Mouse (Mus musculus) midbrain, postnatal 0 days (tissue): ENCODE measurements around the gene Smyd1. TPM values are rescaled to one million over a fixed set of nuclear protein-coding genes. Genes with fewer than 3 reads are reported as not detected.

Experiments
- ATAC-seq: fragments of 200-750 bp; cut with Nextera tagmentation; 2 replicates; pipeline ENCODE4 v1.8.0; 2017; ENCODE audit warnings: moderate number of reproducible peaks, mild to moderate bottlenecking, moderate TSS enrichment, moderate library complexity; ENCODE audit not compliant: low FRiP score
- DNase-seq: peaks from one replicate; pipeline ENCODE4 v3.0.0-alpha.2; 2015; ENCODE audit warnings: low spot score
- H3K27ac ChIP-seq: fragments of 300-500 bp; sonication (generic); 2 replicates; pipeline ENCODE4 v1.5.1; 2014; ENCODE audit warnings: low read depth, mild to moderate bottlenecking, low read length, mixed read lengths
- H3K27me3 ChIP-seq: fragments of 300-500 bp; sonication (generic); 2 replicates; pipeline ENCODE4 v1.6.1; 2014; ENCODE audit warnings: low read length, control low read depth, mixed read lengths; ENCODE audit not compliant: insufficient read depth
- H3K36me3 ChIP-seq: fragments of 300-500 bp; sonication (generic); 2 replicates; pipeline ENCODE4 v1.6.1; 2014; ENCODE audit warnings: low read length, control low read depth, mixed read lengths; ENCODE audit not compliant: insufficient read depth
- H3K4me1 ChIP-seq: fragments of 300-500 bp; sonication (generic); 2 replicates; pipeline ENCODE4 v1.6.1; 2014; ENCODE audit warnings: mild to moderate bottlenecking, control low read depth, antibody characterized with exemption, low read length, mixed read lengths; ENCODE audit not compliant: insufficient read depth
- H3K4me2 ChIP-seq: fragments of 300-500 bp; sonication (generic); 2 replicates; pipeline ENCODE4 v1.6.1; 2014; ENCODE audit warnings: low read depth, mild to moderate bottlenecking, low read length, mixed read lengths; ENCODE audit not compliant: poor library complexity, severe bottlenecking
- H3K4me3 ChIP-seq: fragments of 300-500 bp; sonication (generic); 2 replicates; pipeline ENCODE4 v1.5.1; 2014; ENCODE audit warnings: low read depth, mild to moderate bottlenecking, low read length, moderate library complexity
- H3K9ac ChIP-seq: fragments of 300-500 bp; sonication (generic); replicated peaks from 2 replicates; pipeline ENCODE4 v1.6.1; 2014; ENCODE audit warnings: mild to moderate bottlenecking, low read length, moderate library complexity, mixed read lengths; ENCODE audit not compliant: poor library complexity, severe bottlenecking
- H3K9me3 ChIP-seq: fragments of 300-500 bp; sonication (generic); 2 replicates; pipeline ENCODE4 v1.6.1; 2016; ENCODE audit warnings: low read length, control low read depth
- CTCF ChIP-seq: IDR thresholded peaks from 2 replicates; pipeline ENCODE4 v1.5.1; 2016; ENCODE audit warnings: antibody characterized with exemption, mild to moderate bottlenecking
- WGBS: fragments of 180-500 bp; shearing (Covaris S2); extraction: QIAGEN DNeasy Blood & Tissue Kit; methylation state at CpG from one replicate; pipeline ENCODE4 v1.1.7; 2014; 5-methylcytosine and 5-hydroxymethylcytosine counted together
- polyA plus RNA-seq: library from polyadenylated mRNA; unstranded; fragments of >200 nt; fragmentation: Nextera tagmentation; extraction: Ambion mirVana; gene quantifications from 2 replicates; pipeline ENCODE4 v1.2.1, GENCODE M21; 2015
- total RNA-seq: library from RNA; depleted of rRNA; stranded (reverse); fragments of >200 nt; gene quantifications from 2 replicates; pipeline ENCODE4 v1.2.3, GENCODE M21; 2014

Gene Smyd1
- total and polyA plus RNA-seq, 2 experiments from 2014 or later, result 0.30 to 1.3 TPM

GRCm38 (mm10) chr6:71256166-71256565 lies 65.9 kb downstream of the Smyd1 start:
- no peaks in the 10 kb centered on the region for H3K9me3 ChIP-seq
- WGBS, result 94% methylated on average over 10 of the region's 10 CpGs

GRCm38 (mm10) chr6:71254456-71254855 lies 67.6 kb downstream of the Smyd1 start:
- Histone ChIP-seq H3K4me1 (no peaks in the 10 kb centered on the region), H3K9ac (no peak overlapping the region), H3K4me2 (no peak overlapping the region), H3K9me3 (no peaks in the 10 kb centered on the region), H3K36me3 (no peaks in the 10 kb centered on the region), H3K27ac (no peak overlapping the region), H3K4me3 (no peak overlapping the region), H3K27me3 (no peaks in the 10 kb centered on the region)
- no peak for TF ChIP-seq CTCF
- ATAC-seq, result no peak
- no peak for DNase-seq
- 92% methylated on average over 6 of the region's 6 CpGs for WGBS

More at GRCm38 (mm10) chr6:71256166-71256565, 65.9 kb downstream of the Smyd1 start:
- ATAC-seq (no peak), DNase-seq (no peak)
- Histone ChIP-seq H3K4me1 (no peaks in the 10 kb centered on the region), H3K36me3 (no peaks in the 10 kb centered on the region), H3K27me3 (no peaks in the 10 kb centered on the region), H3K4me3 (no peak overlapping the region), H3K4me2 (no peak overlapping the region), H3K27ac (no peak overlapping the region), H3K9ac (no peak overlapping the region)
- no peak for TF ChIP-seq CTCF

DNA sequence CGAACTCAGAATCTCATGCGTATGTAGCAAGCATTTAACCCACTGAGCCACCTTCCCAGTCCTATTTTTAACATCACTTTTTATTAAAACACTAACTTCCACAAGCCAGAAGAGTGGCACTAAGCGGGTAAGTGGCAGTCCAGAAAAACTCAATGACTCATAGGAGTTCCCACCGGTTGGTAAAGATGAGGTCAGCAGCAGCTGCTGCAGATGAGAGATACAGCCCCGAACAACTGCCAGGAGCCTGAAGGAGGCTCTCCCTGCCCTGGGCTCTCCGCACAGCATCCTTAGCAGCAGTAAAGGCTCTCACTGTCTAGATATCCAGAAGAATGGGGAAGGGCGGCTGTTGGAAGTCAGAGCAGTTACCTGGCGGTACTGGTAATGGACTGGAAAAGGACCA lies 71.1 kb downstream of the Smyd1 start:
- Histone ChIP-seq H3K4me3 (no peak overlapping the region), H3K9me3 (no peaks in the 10 kb centered on the region), H3K27ac (no peak overlapping the region), H3K4me1 (no peaks in the 10 kb centered on the region), H3K4me2 (no peak overlapping the region), H3K27me3 (no peaks in the 10 kb centered on the region), H3K9ac (no peak overlapping the region), H3K36me3 (no peaks in the 10 kb centered on the region)
- TF ChIP-seq CTCF, result no peak
- ATAC-seq (no peak), DNase-seq (no peak)
- 89% methylated on average over 8 of the region's 8 CpGs for WGBS

DNA sequence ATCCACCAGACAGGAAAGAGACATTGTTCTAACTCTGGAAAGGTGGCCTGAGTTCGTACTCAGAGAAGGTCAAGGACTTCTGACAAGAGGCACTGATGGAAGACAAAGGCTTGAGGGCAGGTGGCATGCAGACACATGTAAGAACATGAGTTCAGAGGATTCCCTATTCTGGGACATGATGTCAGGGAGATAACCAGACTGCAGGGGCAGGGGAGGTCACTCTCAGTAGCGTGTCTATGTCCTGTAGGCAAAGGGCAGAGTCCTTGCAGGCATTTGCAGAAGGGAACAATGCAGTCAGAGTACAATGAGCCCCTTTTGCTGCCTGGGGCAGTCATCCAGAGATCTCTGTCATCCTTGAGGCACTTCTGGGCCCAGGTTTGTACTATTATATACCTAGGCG lies 72.4 kb downstream of the Smyd1 start:
- WGBS, result 75% methylated on average over 3 of the region's 3 CpGs
- Histone ChIP-seq H3K27me3 (no peaks in the 10 kb centered on the region), H3K27ac (no peak overlapping the region), H3K4me2 (no peak overlapping the region), H3K9ac (no peak overlapping the region), H3K36me3 (no peaks in the 10 kb centered on the region), H3K4me1 (no peaks in the 10 kb centered on the region), H3K4me3 (no peak overlapping the region), H3K9me3 (no peaks in the 10 kb centered on the region)
- no peak for TF ChIP-seq CTCF
- DNase-seq (no peak), ATAC-seq (no peak)

DNA sequence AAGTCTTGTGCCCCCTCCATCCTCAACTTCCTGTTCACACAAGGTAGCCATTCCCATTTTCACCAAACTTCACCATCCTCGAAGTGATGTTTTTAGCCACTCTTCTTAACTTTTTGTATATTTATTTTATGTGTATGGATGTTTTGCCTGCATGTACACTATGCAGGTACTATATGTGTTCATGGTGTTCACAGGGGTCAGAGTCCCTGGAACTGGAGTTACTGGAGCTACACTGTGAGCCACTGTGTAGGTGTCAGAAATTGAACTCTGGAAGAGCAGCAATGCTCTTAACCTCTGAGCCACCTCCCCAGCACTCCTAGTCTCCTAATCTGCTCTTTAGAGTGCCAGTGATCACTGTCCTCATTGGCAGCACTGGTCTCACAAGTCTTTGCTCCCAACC lies 73.6 kb downstream of the Smyd1 start:
- no peak overlapping the region for H3K27ac ChIP-seq
- DNase-seq, result no peak
- H3K27me3 ChIP-seq, result no peaks in the 10 kb centered on the region
- no peaks in the 10 kb centered on the region for H3K4me1 ChIP-seq
- WGBS, result 100% methylated on average over 1 of the region's 1 CpGs
- H3K9me3 ChIP-seq, result no peaks in the 10 kb centered on the region
- no peak for TF ChIP-seq CTCF
- H3K36me3 ChIP-seq, result no peaks in the 10 kb centered on the region
- H3K9ac ChIP-seq, result no peak overlapping the region
- H3K4me3 ChIP-seq, result no peak overlapping the region
- H3K4me2 ChIP-seq, result no peak overlapping the region
- ATAC-seq, result no peak

DNA sequence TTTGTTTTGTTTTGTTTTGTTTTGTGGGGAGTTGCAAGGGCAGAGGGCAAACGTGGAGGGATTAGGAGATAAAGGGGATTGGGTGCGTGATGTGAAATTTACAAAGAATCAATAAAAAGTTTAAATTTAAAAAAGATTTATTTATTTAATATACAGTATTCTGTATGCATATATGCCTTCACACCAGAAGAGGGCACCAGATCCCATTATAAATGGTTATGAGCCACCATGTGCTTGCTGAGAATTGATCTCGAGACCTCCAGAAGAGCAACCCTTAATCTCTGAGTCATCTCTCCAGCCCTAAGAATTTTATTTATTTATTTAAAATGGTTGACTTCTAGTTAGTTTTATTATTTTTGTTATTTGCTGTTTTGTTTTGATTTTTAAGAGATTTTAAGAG lies 78.8 kb downstream of the Smyd1 start:
- no peak overlapping the region for H3K27ac ChIP-seq
- H3K4me3 ChIP-seq, result no peak overlapping the region
- no peak for DNase-seq
- no peak for TF ChIP-seq CTCF
- H3K4me1 ChIP-seq, result no peaks in the 10 kb centered on the region
- WGBS, result 88% methylated on average over 3 of the region's 3 CpGs
- no peak overlapping the region for H3K4me2 ChIP-seq
- H3K9me3 ChIP-seq, result no peaks in the 10 kb centered on the region; the same call in 1 of the 2 replicates
- no peaks in the 10 kb centered on the region for H3K36me3 ChIP-seq
- no peak for ATAC-seq
- no peak overlapping the region for H3K9ac ChIP-seq
- no peaks in the 10 kb centered on the region for H3K27me3 ChIP-seq
